Mouse (Mus musculus) forelimb bud, embryonic 11.5 days (tissue): ENCODE measurements around the gene Abcc2.
A peak's percentile ranks its signal among the peaks of the same experiment; 100 is the strongest.

Experiments
- DNase-seq: peaks from one replicate; pipeline ENCODE4 v3.0.0-alpha.2; 2012; ENCODE audit warnings: low read depth, low spot score

The Abcc2 gene

DNA sequence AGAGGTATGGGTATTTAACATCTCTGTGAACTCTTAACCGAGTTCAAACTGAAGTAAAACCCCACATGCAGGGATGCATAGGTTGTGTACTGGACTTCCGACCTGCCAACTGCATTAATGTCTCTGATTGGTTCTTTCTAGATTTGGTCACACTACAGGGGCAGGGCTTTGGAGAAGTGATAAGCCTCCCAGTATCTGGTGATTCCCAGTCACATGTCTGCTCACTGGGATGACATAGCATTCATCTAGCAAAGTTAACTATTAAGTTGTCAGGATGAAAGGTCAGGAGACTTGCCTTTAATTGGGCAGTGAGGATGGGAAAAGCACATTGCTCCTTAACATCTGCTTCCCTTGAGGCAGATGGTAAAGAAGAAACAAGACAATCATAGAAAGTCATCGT lies at the start of gene Abcc2:
Gene Abcc2 (plus strand): TSS at position 213 of the 400 bp plus-strand sequence.
- no peak for DNase-seq

DNA sequence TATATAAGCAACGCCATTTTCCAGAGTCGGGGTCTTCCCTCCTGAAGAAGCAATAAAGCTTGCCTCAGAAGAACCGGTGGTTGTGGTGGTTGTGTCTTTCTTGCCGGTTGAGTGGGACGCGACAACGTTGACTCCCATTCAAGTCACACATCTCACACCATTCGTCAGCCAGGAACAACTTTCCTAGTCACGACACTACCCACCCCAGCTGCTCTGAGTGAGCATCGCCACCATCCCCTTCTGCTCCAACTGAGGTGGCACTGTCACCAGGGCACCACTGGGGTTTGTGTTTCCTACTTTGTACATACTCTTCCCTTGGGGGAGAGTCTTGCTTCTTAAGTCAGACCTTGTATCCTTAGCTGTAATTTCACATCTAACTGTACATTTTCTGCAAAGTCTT lies 43.6 kb upstream of the Abcc2 start:
- DNase-seq, result no peak

- no peak for DNase-seq
These were observed 38.6 kb upstream of the Abcc2 start for GRCm38 (mm10) chr19:43743401-43743800.

GRCm38 (mm10) chr19:43745740-43746139 lies 36.3 kb upstream of the Abcc2 start:
- no peak for DNase-seq

DNA sequence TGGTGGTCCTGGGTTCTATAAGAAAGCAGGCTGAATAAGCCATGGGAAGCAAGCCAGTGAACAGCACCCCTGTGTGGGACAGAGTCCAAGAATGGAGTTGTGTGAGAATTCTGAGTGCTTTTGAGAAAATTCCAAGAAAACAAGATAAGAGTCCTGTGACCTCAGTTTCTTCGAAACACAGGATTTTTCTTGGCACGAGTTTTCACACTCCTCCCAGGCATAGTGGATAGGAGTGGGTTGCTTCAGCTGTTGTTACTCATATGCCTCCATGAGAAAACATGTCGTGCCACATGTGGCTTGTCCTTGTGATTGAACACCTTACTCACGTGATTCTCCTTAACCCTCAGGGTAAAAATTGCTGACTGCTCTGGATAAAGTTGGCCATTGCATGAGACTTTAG lies 34.1 kb upstream of the Abcc2 start:
- no peak for DNase-seq

DNA sequence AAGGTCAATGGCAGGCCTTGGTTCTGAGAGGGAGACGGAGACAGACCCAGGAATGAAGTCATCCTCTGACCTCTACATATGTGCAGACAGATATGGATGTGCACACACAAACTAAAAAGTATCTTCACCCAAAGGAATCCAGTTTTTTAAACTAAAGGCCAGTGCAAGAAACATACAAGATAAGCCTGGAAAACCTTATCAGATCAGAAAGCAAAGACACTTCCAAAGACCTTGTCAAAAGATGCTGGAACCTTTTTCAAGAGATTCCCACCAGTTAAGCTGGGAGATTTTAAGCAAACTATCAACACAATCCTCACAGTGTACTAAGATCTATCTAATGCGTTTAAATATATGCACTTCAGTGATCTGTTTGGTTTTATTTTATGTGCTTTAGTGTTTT lies 32.0 kb upstream of the Abcc2 start:
- DNase-seq, result no peak

- peak; percentile 96 for DNase-seq
These were observed 29.3 kb upstream of the Abcc2 start, which contains the start of the genes Cutc and Cox15 for GRCm38 (mm10) chr19:43752489-43753225. TSS of gene Cutc (plus strand) at chr19:43752996. TSS of gene Cox15 (minus strand) at chr19:43753000.

DNA sequence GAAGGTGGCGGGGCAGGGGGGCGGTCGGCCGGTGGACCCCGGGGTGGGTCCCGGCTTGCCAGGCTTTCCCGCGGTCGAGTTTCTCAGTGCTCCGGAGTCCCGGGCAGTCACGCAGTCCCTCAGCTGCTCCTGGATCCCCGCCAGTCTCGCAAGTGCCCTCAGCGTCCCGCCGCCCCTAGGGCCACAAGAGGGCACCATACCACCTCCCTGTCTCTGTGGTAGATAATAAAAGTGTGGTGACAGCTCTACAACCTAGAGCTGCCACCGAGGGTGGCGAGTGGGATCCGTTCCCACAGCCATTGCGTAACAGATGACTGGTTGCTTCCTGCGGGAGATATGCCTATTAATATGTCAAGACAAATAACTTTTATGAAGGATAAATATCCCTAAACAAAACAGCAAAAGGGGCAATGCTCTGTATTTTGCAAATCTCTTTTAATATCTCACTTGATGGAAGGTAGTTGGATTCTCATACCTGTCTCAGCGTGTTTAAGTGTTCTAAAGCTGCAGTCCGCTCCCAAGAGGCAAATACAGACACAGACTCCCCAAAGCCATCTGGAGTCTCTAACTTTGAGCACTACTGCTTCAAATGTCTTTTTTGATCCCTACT lies 28.7 kb upstream of the Abcc2 start:
- DNase-seq, result peak; percentile 72

- no peak for DNase-seq
These were observed 27.8 kb upstream of the Abcc2 start for GRCm38 (mm10) chr19:43754237-43754636.

GRCm38 (mm10) chr19:43754872-43755271 lies 27.1 kb upstream of the Abcc2 start:
- no peak for DNase-seq

GRCm38 (mm10) chr19:43760504-43760903 lies 21.5 kb upstream of the Abcc2 start:
- DNase-seq, result peak; percentile 72

- DNase-seq, result no peak
These were observed 20.3 kb upstream of the Abcc2 start for GRCm38 (mm10) chr19:43761543-43762256.

DNA sequence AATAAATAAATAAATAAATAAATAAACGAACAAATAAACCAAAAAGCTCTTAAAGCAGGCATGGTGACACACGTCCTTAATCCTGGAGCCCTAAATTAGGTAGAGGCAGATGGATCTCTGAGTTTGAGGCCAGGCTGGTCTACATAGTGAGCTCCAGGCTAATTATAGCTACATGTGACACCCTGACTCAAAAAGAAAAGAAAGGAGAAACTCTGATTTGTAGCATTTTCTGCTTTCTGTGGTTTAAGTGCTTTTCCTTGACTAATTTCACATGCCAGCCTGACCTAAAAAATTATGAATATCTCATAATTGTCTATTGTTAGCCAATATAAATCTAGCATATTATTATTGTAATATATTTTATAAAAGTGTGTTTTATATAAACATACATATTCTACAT lies 19.6 kb upstream of the Abcc2 start:
- no peak for DNase-seq

DNA sequence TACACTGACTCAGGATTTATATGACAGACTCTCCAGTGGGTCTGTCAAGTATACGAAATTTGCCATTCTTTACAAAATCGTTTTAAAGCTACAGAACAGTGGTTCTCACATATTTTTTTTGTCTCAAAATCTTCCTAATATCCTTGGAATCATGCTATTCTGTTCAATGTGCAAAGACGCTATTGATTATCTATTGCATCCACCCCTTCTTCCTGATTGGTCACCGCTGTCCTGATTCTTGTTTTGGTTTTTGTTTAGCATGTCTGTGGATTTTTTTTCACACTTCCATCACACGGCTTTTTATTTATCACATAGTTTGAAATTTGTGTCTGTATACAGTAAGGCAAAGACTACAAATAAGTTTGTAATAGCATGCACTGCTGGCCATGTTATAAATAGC lies 15.5 kb upstream of the Abcc2 start:
- no peak for DNase-seq

DNA sequence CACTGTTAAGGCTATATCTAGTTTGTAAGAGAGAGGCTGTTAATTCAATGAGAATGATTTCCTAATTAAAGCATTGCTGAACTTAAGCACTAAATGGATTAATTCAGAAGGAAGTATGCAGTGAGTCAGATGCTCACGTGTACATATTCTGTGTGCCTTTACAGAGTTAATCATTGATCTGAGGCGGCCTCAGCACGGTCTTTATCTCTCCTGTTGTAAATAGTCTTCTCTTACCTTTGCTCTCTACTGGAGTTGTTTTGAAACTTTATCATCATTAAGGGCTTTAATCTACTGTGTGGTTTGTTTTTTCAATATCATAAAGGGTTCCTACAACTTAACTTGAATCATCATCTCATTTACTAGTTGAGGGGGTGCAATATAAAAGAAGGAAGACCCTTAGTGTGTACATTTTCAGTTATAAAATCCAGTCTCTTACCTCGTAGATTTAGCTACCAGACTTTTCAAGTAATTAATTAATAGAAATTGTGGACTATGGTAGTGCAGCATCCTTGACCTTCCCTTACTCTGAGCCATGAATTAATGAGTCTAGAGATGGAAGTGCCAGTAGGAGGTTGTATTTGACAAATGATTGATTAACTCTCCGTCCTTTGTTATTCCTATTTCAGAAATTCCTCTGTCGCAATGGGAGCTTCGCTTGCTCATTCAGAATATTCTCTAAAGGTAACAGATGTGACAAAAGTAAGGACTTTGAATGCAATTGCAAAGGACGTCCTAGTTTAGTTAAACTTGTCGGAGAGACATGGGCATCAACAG lies 14.3 kb upstream of the Abcc2 start:
- no peak for DNase-seq

- DNase-seq, result no peak
These were observed 12.5 kb upstream of the Abcc2 start for GRCm38 (mm10) chr19:43769366-43769960.

DNA sequence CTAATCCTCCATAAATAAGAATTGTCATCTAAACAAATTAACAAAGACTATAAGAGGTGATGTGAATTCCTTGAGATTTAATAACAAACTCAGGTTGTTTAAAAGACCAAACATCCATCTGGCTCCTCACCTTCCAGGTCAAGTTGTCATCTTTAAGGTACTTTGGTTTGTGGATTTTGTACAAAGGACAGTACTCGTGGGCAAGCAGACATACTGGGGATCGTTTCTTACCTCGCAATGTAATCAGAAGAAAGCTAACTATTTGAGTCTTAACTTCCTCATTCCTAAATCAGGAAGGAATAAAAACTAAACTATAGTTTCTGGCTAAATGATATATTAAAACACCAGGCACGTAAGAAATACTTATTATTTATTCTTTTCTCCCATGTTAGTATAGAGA lies 11.4 kb upstream of the Abcc2 start:
- no peak for DNase-seq

GRCm38 (mm10) chr19:43771499-43771969 lies 10.5 kb upstream of the Abcc2 start:
- no peak for DNase-seq

DNA sequence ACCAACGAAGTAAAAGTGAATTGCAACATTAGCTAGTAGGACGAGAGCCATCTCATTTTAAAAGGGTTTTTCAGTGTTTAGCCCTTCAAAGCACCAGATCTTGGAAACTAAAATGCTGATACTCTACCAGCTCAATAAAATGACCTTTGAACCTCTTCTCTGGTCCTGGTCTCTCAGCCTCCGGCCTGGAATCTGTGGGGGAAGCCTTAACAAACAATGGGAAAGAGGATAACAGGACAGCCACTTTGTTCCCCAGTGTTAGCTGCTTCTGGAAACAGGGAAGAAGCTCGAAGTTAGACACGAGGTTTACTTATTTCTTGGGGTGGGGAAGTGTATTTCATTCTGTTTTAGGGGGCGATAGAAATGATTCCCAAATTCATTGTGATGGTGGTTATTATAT lies 9.7 kb upstream of the Abcc2 start:
- DNase-seq, result no peak

GRCm38 (mm10) chr19:43775433-43775832 lies 6.6 kb upstream of the Abcc2 start:
- DNase-seq, result no peak

DNA sequence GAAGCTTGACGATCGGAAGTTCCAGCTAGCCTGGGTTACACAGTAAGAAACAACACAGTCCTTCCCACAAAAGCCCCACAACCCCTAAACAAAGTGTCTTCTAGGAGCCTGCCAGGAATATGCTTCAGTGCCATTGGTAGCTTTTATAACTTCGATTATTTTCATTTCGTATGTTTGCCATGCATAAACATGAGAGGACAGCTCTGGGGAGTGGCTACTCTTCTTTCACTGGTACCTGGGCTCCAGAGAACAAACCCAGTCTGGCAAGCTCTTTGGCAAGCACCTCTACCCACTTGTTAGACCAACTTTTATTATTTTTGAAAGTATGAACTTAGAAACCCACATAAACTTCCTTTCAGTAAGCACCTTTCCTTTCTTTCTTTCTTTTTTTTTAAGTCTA lies 5.4 kb upstream of the Abcc2 start:
- DNase-seq, result no peak
